Mouse (Mus musculus) urinary bladder, postnatal 0 days (tissue): ENCODE data around the gene Map3k14. TPM values are rescaled to one million over a fixed set of nuclear protein-coding genes. Genes with fewer than 3 reads are reported as not detected.

Experiments
- polyA plus RNA-seq: library from polyadenylated mRNA; unstranded; fragments of >200 nt; fragmentation: Nextera tagmentation; extraction: Ambion mirVana; gene quantifications from 2 replicates; pipeline ENCODE4 v1.2.1, GENCODE M21; 2015

Map3k14 gene
- polyA plus RNA-seq: 3.5 and 3.6 TPM in 2 replicates

GRCm38 (mm10) chr11:103267346-103268219 lies at the start of gene Map3k14:
TSS of gene Map3k14 (minus strand) at chr11:103267472.

GRCm38 (mm10) chr11:103217790-103218516 lies 49.3 kb downstream of the Map3k14 start, which contains the start of gene Spata32:
TSS of gene Spata32 (minus strand) at chr11:103218432.

GRCm38 (mm10) chr11:103208458-103208857 lies 58.8 kb downstream of the Map3k14 start, which contains the start of gene 1700023F06Rik:
TSS of gene 1700023F06Rik (minus strand) at chr11:103208558.

GRCm38 (mm10) chr11:103170494-103171285 lies 96.6 kb downstream of the Map3k14 start, which contains the start of gene Fmnl1:
TSS of gene Fmnl1 (plus strand) at chr11:103171107.

Other genes starting within 250 kb of the Map3k14 start
- gene Nmt1, start 239.3 kb downstream of the Map3k14 start, polyA plus RNA-seq: 47.9 and 49.5 TPM in 2 replicates
- gene Dcakd, start 239.1 kb downstream of the Map3k14 start, polyA plus RNA-seq: 56.8 and 60.1 TPM in 2 replicates
- gene Plcd3, start 165.8 kb downstream of the Map3k14 start, polyA plus RNA-seq: 5.7 TPM in 2 replicates
- gene Acbd4, start 165.8 kb downstream of the Map3k14 start, polyA plus RNA-seq: 41.3 and 42.1 TPM in 2 replicates
- gene Hexim1, start 151.2 kb downstream of the Map3k14 start, polyA plus RNA-seq: 3.0 and 3.5 TPM in 2 replicates
- gene Hexim2, start 135.0 kb downstream of the Map3k14 start, polyA plus RNA-seq: 3.6 and 4.6 TPM in 2 replicates
- 1.3 and 3.3 TPM in 2 replicates for gene Fmnl1, start 96.4 kb downstream of the Map3k14 start, polyA plus RNA-seq
- gene 1700023F06Rik, start 58.9 kb downstream of the Map3k14 start, polyA plus RNA-seq: 1.4 and 1.6 TPM in 2 replicates
- gene Spata32, start 49.0 kb downstream of the Map3k14 start, polyA plus RNA-seq: not detected in 2 replicates
- gene Arhgap27, start 96.2 kb upstream of the Map3k14 start, polyA plus RNA-seq: 10.2 and 10.4 TPM in 2 replicates
- gene Plekhm1, start 145.2 kb upstream of the Map3k14 start, polyA plus RNA-seq: 5.3 and 5.9 TPM in 2 replicates
- gene Lrrc37a, start 237.1 kb upstream of the Map3k14 start, polyA plus RNA-seq: not detected in 2 replicates